Mouse (Mus musculus): ENCODE measurements around the gene Tpk1. TPM values are rescaled to one million over a fixed set of nuclear protein-coding genes. Genes with fewer than 3 reads are reported as not detected.
"Not testable (repeated sequence)": the region's sequence is repeated elsewhere in the genome, so short reads cannot be mapped to it uniquely, and the experiment has no call there.

Gene Tpk1
- total RNA-seq, 2 experiments from 2014 or later = 4.9 to 13.8 TPM

GRCm38 (mm10) chr6:43531996-43532395 is 134.1 kb downstream of the Tpk1 start:
- no peak for DNase-seq (ENCODE audit: low spot score in 2 of 2)

DNA sequence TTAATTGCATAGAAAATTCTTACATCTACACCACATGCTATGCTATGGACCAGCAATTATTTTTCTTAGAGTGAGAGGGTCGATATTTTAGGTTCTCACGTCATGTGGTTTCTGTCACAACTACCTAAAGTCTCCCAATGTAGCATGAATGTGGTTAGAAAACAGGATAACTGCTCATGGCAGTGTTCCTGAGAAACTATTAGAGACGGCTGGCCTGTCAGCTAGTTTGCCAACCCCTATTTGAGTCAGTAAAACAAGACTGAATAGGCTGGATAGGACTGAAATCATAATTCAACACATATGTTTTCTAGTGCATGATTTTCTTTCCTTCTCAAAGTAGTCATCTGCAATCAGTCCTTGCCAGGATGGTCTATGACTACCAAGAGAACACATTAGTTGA is 137.1 kb downstream of the Tpk1 start:
- no peak for DNase-seq (ENCODE audit: low spot score in 2 of 2)

DNA sequence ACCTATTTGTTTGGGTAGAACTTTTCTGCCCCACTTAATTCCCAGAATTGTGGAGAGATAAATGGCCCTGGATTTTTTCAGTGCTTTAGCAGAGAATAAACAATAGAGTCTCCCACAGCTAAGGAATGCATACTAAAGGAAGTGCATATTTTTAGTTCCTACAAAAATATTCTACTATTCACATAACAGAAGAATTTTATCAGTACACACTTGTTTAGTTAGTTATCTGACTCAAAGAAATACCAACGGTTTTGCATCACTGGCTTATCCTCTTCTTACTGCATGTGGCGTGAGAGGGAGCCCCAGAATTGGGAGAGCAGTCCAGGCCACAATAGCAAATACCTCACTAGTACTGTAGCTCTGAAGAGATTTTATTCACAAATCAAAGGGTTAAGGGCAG is 141.1 kb downstream of the Tpk1 start:
- no peak for DNase-seq (ENCODE audit: low spot score in 2 of 2)

DNA sequence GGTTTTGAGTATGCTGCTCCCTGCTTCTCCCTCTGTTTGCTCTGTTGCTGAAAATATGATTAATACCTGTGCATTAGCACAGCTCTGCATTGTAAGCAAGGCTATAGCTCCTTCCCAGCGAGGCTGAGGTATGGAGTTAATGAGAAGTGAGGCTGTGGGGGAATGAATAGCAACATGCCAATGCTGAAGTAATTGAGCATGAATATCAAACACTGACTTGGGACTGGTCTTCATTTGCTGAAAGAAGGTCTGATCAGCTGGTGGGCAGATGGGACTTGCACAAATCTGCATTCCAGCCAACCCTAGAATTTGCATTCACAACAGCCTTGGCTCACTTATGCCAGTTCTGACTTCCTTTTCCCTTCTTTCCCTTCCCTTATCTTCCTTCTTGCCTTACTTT is 144.0 kb downstream of the Tpk1 start:
- DNase-seq (ENCODE audit: low spot score in 2 of 2) = no peak

GRCm38 (mm10) chr6:43520218-43520617 is 145.9 kb downstream of the Tpk1 start:
- peak in 1 of 2 experiments; percentile 39 for DNase-seq (ENCODE audit: low spot score in 2 of 2)

DNA sequence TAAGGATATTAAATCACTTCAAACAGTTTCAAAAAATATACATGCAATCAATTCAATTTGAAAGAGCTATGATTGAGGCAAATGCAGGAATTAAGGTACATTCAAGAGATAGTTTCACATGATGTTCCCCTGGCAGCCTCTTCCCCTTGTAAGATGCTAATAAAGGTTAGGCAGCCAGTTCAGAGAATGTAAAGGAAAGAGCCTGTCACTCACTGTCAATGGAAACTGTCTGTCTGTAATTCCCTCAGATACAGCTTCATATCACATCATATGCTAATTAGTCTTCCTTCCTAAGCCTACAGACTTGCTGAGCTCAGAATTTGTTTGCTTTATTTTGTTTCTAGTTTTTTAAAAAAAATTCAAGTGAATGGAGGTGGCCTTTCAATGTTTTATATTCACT is 147.7 kb downstream of the Tpk1 start:
- no peak for DNase-seq (ENCODE audit: low spot score in 2 of 2)

- no peak for DNase-seq (ENCODE audit: low spot score in 2 of 2)
These were observed 148.8 kb downstream of the Tpk1 start for GRCm38 (mm10) chr6:43517316-43517655.

GRCm38 (mm10) chr6:43516593-43517315 is 149.3 kb downstream of the Tpk1 start:
- DNase-seq (ENCODE audit: low spot score in 2 of 2) = no peak

- DNase-seq (ENCODE audit: low spot score in 2 of 2) = not testable (repeated sequence)
These were observed 159.2 kb downstream of the Tpk1 start for GRCm38 (mm10) chr6:43506686-43507385.

DNA sequence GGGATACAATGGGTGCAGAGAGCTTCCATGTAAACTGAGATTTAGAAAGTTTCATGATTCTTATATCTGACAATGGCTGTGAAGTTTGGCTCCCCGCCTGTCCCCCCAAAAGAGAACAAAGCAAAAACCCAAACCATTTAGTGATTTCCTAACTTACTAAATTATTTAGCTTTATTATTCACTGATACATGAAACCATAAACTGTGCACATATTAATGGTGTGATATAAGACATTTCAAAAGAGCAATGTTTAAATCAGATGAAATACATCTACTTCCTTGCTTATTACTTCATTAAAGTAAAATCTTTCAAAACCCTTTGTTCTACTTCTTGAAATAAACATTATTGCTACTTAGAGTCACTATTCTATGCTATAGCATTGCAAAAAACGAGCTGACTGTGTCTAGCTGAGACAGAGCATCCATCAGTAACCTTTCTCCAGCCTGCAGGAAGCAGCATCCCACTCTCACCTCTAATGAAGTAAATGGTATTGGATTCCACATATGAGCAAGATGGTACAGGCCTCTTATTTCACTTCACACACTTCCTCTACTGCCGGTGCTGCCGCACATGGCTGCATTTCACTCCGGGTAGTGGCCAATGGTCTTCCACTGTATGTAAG is 161.4 kb downstream of the Tpk1 start:
- no peak for DNase-seq (ENCODE audit: low spot score in 2 of 2)

- no peak for DNase-seq (ENCODE audit: low spot score in 2 of 2)
These were observed 173.7 kb downstream of the Tpk1 start for GRCm38 (mm10) chr6:43492367-43492766.

GRCm38 (mm10) chr6:43486691-43487090 is 179.4 kb downstream of the Tpk1 start:
- no peak for DNase-seq (ENCODE audit: low spot score in 2 of 2)

- DNase-seq (ENCODE audit: low spot score in 2 of 2) = no peak
These were observed 185.4 kb downstream of the Tpk1 start for GRCm38 (mm10) chr6:43480687-43481086.

DNA sequence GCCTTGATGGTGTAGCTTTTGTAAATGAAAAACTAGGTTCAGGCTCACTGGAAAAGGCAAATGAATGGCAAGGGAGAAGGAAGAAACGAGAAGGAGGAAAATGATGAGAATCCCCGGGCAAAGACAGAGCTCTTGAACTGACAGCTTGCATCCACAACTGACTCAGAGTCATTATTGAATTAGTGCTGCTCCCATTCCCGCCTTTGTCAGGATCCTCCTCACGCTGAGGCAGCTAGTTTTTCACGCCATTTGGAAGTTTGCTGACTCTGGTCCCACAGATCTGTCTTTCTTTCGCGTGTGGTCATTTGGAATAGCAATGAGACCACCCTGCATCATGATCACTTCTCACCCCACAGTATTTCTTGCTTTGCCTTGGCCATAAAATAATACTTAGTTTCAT is 187.3 kb downstream of the Tpk1 start:
- no peak for DNase-seq (ENCODE audit: low spot score in 2 of 2)

- DNase-seq (ENCODE audit: low spot score in 2 of 2) = no peak
These were observed 189.7 kb downstream of the Tpk1 start for GRCm38 (mm10) chr6:43476406-43476805.

DNA sequence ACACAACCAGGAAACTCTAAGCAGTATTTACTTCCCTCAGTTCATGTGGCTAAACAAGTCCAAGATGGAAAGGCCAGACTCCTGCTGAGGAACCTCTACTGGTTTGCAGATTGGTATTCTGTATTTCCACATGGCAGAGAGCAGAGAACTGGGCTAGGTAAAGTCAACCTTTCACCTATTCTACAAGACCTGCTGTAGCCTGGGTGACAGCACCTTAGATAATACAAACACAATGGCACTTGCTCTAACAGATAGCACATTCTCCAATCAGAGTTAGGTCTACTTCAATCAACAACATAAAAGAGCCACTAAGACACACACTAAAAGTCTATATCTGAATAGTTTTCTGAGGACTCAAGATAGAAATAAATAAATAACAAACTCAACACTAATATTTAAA is 190.2 kb downstream of the Tpk1 start:
- no peak for DNase-seq (ENCODE audit: low spot score in 2 of 2)

DNA sequence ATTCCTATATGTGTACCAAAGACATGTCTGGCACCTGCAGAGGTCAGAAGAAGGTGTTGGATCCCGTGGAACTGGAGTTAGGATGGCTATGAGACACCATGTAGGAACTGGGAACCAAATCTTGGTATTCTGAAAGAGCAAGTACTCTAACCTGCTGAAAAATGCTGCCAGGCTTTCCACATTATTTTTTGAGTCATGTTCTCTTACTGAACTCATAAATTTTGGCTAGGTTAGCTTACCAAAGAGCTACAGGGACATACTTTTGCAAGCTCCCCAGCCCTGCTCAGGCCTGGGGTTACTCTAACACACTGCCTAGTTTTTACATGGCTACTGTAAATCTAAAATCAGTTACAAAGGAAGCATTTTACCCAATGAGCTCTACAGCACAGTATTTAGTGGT is 194.5 kb downstream of the Tpk1 start:
- no peak for DNase-seq (ENCODE audit: low spot score in 2 of 2)

DNA sequence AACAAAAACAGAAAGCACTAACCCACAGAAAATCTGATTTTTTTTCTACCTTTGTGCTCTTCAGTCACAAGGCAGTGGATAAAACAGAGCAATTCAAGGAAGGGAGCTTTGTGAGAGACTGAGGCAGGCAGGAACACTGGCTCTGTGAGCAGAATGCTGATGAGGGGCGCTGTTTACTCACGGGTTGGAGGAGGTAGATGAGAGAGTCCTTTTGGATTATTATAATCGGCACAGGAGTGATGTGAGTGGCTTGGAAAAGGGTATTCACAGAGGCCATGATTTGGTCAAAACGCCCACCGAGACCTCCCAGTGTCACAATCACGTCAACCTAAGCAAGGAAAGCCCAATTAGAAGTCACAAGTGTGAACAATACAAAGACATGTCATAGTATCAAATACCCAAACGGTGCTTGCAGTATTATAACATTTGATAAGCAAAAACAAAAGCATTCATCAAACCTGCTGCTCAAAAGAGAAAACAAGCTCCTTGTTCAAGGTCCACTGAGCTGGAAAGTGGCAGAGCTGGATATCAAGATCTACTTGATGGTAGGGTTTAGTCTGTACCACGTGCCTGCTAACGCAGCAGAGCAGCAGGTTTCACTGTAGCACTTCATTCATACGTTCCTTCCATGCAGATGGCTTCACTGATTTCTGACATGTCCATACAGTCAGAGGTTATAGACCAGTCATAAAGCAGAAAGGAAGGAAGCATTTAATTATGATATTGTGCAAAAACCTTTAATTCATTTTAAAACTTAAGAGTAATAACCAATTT is 197.1 kb downstream of the Tpk1 start:
- no peak for DNase-seq (ENCODE audit: low spot score in 2 of 2)

DNA sequence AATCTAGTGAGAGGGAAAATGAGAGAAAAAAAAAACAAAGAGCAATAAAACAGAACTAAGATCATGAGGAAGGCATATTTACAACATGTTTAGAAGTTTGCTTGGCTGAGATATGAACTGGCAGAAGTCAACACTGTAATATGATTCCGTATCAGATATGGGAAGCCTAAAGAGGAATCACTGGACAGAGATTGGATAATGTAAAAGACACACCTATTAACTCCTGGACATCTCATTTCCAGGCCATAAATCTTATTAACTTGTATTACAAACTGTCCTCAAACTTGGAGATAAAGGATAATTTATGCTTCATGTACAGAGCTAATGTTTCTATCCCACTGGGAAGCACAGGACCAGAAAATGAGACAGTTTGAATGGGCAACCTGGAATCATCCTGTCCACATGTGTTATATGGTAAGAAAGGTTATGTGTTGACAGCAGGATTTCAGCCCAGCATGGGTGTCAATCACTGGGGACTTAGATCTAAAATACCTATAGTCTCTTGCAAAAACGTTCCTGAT is 203.2 kb downstream of the Tpk1 start:
- no peak for DNase-seq (ENCODE audit: low spot score in 2 of 2)

- DNase-seq (ENCODE audit: low spot score in 2 of 2) = no peak
These were observed 203.8 kb downstream of the Tpk1 start for GRCm38 (mm10) chr6:43462189-43462848.

DNA sequence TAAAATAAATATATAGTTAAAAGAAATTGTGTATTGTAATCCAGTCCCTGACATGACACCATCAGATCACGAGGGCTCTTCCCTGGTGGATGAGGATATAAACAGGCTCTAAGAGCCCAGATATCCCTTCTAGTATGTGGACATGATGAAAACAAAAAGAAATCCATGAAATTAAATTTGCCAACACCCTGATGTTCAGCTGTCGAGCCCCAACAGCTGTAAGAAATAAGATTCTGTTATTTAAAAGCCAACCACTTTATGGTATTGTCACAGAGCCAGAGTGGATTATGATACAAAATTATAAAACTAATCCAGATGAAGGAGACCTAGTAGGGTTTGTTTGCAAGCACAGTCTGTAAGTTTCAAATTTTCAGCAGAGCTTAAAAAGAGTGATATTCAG is 207.0 kb downstream of the Tpk1 start:
- no peak for DNase-seq (ENCODE audit: low spot score in 2 of 2)
